Mouse (Mus musculus): ENCODE data around the gene Rap1b. TPM values are rescaled to one million over a fixed set of nuclear protein-coding genes. Genes with fewer than 3 reads are reported as not detected.

The Rap1b gene
- polyA plus RNA-seq, 1 experiment, result 38.2 TPM

DNA sequence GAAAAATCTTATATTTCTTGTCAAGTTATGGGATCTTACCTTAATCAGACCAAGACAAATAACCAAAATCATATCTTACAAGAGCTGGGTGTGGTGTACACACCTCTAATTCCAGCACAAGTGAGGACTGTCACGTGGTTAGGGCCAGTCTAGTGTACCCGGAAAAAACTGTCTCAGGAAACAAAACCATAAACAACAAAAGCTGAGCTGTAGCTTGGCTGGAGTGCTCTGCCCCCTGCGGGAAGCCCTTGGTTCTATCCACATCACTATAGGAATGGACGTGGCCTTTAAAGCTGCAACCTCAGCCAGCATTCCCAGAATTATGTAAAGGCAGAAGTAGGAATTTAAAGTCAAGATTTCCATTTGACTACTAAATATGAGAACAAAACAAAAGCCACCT is 21.7 kb downstream of the Rap1b start:
- Histone ChIP-seq H3K36me3 (ENCODE audit: control insufficient read depth, insufficient read depth, low read length) (peaks cover 5% of the 10 kb centered on the region), H3K27ac (ENCODE audit: insufficient read depth, low read depth, low read length) (no peak overlapping the region), H3K4me1 (ENCODE audit: control insufficient read depth, insufficient read depth, low read length) (peaks cover 28% of the 10 kb centered on the region), H3K4me3 (ENCODE audit: insufficient read depth, low read depth, low read length) (no peak overlapping the region), H3K27me3 (replicated peaks; ENCODE audit: control insufficient read depth, insufficient read depth, low read length) (no peaks in the 10 kb centered on the region)
- DNase-seq, result peak; percentile 28
- 55% methylated on average over 4 of the region's 4 CpGs for WGBS
- TF ChIP-seq POLR2A (IDR thresholded peaks at IDR 0.05; ENCODE audit: low read depth, low read length) (no peak), CTCF (conservative IDR thresholded peaks at IDR 0.05; ENCODE audit: insufficient read depth, insufficient read length, low read depth, low read length) (no peak)

DNA sequence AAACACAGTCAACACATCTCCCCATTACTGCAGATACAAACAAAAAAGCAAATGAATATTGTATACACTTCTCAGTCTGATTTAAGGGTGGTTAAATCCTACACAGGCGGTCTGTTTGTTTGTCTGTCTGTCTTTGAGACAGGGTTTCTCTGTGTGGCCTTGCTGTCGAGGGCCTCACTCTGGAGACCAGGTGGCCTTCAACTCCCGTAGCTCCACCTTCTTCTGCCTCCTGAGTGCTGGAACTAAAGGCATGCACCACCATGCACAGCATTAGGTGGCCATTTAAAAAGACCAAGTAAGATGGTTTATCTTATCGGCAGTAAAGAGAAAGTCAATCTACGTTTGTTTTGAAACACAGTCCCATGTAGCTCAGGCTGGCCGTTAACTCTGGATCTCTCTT is 22.5 kb downstream of the Rap1b start:
- WGBS, result 78% methylated on average over 6 of the region's 6 CpGs

DNA sequence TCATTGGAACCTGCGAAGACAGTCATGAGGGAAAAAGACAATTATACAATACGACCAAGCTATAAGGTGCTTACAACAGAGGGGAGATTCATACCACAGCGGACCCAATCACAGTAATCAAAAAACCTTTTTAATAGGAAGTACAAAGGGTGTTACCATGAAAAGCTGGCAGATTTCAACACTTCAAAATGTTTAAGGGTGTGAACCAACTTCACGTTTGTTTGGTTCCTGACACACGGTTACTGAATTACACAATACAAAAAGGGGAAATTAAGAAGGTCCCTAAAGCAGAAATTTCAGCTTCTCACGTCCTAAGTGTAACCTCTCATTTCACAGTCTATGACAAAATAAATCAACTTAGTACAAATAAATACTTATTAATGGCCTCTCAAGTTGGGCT is 27.2 kb downstream of the Rap1b start:
- TF ChIP-seq CTCF (conservative IDR thresholded peaks at IDR 0.05; ENCODE audit: insufficient read depth, insufficient read length, low read depth, low read length) (no peak), POLR2A (IDR thresholded peaks at IDR 0.05; ENCODE audit: low read depth, low read length) (no peak)
- WGBS, result 84% methylated on average over 6 of the region's 6 CpGs
- Histone ChIP-seq H3K4me3 (ENCODE audit: insufficient read depth, low read depth, low read length) (no peak overlapping the region), H3K27ac (ENCODE audit: insufficient read depth, low read depth, low read length) (no peak overlapping the region), H3K36me3 (ENCODE audit: control insufficient read depth, insufficient read depth, low read length) (peaks cover 20% of the 10 kb centered on the region), H3K27me3 (replicated peaks; ENCODE audit: control insufficient read depth, insufficient read depth, low read length) (no peaks in the 10 kb centered on the region), H3K4me1 (ENCODE audit: control insufficient read depth, insufficient read depth, low read length) (no peaks in the 10 kb centered on the region)
- no peak for DNase-seq

More for the DNA sequence above, 22.5 kb downstream of the Rap1b start:
- Histone ChIP-seq H3K27me3 (replicated peaks; ENCODE audit: control insufficient read depth, insufficient read depth, low read length) (no peaks in the 10 kb centered on the region), H3K27ac (ENCODE audit: insufficient read depth, low read depth, low read length) (no peak overlapping the region), H3K4me3 (ENCODE audit: insufficient read depth, low read depth, low read length) (no peak overlapping the region), H3K4me1 (ENCODE audit: control insufficient read depth, insufficient read depth, low read length) (peaks cover 23% of the 10 kb centered on the region), H3K36me3 (ENCODE audit: control insufficient read depth, insufficient read depth, low read length) (peaks cover 8% of the 10 kb centered on the region)
- DNase-seq, result no peak
- TF ChIP-seq CTCF (conservative IDR thresholded peaks at IDR 0.05; ENCODE audit: insufficient read depth, insufficient read length, low read depth, low read length), result no peak
- no peak for TF ChIP-seq POLR2A (IDR thresholded peaks at IDR 0.05; ENCODE audit: low read depth, low read length)

DNA sequence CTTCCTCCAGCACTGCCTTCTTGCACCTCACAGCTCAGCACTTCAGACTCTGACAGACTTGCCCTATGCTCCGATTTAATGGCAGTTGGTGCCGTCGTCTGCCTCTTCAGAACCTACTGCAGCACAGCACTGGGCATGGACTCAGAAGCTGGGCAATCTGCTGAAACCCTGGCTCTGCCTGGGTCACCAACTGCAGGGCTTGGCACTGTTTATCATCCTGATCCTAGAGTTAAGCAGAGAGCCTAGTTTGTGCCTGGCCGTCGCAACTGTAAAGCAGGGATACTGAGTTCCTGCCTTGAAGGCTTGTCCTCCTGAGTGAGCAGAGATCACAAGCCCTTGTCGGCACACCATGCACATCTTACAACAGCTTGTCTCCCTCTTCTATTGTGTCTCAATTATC is 29.1 kb downstream of the Rap1b start:
- Histone ChIP-seq H3K4me1 (ENCODE audit: control insufficient read depth, insufficient read depth, low read length) (no peaks in the 10 kb centered on the region), H3K36me3 (ENCODE audit: control insufficient read depth, insufficient read depth, low read length) (peaks cover 18% of the 10 kb centered on the region), H3K27me3 (replicated peaks; ENCODE audit: control insufficient read depth, insufficient read depth, low read length) (no peaks in the 10 kb centered on the region), H3K4me3 (ENCODE audit: insufficient read depth, low read depth, low read length) (no peak overlapping the region), H3K27ac (ENCODE audit: insufficient read depth, low read depth, low read length) (no peak overlapping the region)
- TF ChIP-seq POLR2A (IDR thresholded peaks at IDR 0.05; ENCODE audit: low read depth, low read length) (no peak), CTCF (conservative IDR thresholded peaks at IDR 0.05; ENCODE audit: insufficient read depth, insufficient read length, low read depth, low read length) (no peak)
- no peak for DNase-seq
- 89% methylated on average over 6 of the region's 6 CpGs for WGBS

DNA sequence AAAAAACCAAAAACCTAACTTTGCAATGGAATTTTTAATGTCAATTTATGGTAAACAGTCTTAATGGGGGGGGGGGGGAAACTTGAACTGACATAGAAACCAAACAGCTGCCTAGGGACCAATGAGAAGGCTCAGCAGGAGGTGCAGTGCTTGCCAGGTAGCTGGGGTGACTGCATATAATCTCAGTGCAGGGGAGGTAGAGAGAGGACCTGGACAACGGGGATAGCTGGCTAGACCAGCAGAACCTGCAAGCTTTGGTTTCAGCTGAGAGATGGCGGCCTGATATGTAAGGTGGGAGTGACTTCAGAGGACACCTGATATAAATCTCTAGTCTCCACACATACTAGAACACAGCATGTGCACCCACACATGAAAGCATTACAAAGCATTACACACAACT is 33.3 kb downstream of the Rap1b start:
- Histone ChIP-seq H3K27ac (ENCODE audit: insufficient read depth, low read depth, low read length) (no peak overlapping the region), H3K36me3 (ENCODE audit: control insufficient read depth, insufficient read depth, low read length) (peaks cover 11% of the 10 kb centered on the region), H3K4me3 (ENCODE audit: insufficient read depth, low read depth, low read length) (no peak overlapping the region), H3K4me1 (ENCODE audit: control insufficient read depth, insufficient read depth, low read length) (no peaks in the 10 kb centered on the region), H3K27me3 (replicated peaks; ENCODE audit: control insufficient read depth, insufficient read depth, low read length) (no peaks in the 10 kb centered on the region)
- TF ChIP-seq POLR2A (IDR thresholded peaks at IDR 0.05; ENCODE audit: low read depth, low read length), result no peak
- TF ChIP-seq CTCF (conservative IDR thresholded peaks at IDR 0.05; ENCODE audit: insufficient read depth, insufficient read length, low read depth, low read length), result no peak
- 85% methylated on average over 2 of the region's 2 CpGs for WGBS
- DNase-seq, result no peak

DNA sequence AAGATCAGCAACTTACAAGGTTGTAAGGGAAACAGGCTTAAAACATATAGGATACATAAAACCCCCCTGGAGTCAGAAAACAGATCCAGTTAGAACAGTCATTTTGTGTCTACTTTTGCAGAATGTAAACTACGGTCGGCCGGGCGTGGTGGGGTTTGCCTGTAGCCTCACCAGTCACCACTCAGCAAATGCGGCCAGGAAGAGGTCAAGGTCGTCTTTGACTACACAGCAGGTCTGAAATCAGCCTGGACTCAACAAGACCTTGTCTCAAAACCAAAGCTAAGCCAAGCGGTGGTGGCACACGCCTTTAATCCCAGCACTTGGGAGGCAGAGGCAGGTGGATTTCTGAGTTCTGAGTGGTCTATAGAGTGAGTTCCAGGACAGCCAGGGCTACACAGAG is 34.3 kb downstream of the Rap1b start:
- Histone ChIP-seq H3K36me3 (ENCODE audit: control insufficient read depth, insufficient read depth, low read length) (peaks cover 5% of the 10 kb centered on the region; the same call in 1 of the 2 replicates), H3K27ac (ENCODE audit: insufficient read depth, low read depth, low read length) (no peak overlapping the region), H3K4me1 (ENCODE audit: control insufficient read depth, insufficient read depth, low read length) (no peaks in the 10 kb centered on the region), H3K4me3 (ENCODE audit: insufficient read depth, low read depth, low read length) (no peak overlapping the region), H3K27me3 (replicated peaks; ENCODE audit: control insufficient read depth, insufficient read depth, low read length) (no peaks in the 10 kb centered on the region)
- DNase-seq, result no peak
- TF ChIP-seq CTCF (conservative IDR thresholded peaks at IDR 0.05; ENCODE audit: insufficient read depth, insufficient read length, low read depth, low read length) (no peak), POLR2A (IDR thresholded peaks at IDR 0.05; ENCODE audit: low read depth, low read length) (no peak)
- 87% methylated on average over 8 of the region's 8 CpGs for WGBS

DNA sequence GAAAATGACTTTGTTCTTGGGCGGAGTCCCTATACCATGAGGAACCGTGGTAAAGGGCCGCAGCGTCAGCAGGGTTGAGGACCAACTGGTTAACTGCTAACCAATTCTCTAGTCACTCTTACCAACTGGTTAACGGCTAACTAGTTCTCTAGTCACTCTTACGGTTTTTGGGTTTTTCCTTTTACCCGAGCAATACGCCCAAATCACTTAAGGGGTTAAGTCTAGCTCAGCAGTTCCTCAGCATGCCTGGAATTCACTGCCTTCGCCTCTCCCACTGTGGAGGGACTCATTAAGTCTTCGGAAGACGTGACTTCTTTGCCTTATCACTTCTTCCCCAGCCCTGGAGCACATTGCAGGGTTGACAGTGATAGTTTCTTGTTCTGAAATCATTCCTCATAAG is 35.3 kb downstream of the Rap1b start:
- no peak for TF ChIP-seq CTCF (conservative IDR thresholded peaks at IDR 0.05; ENCODE audit: insufficient read depth, insufficient read length, low read depth, low read length)
- TF ChIP-seq POLR2A (IDR thresholded peaks at IDR 0.05; ENCODE audit: low read depth, low read length), result no peak
- H3K27me3 ChIP-seq (replicated peaks; ENCODE audit: control insufficient read depth, insufficient read depth, low read length), result no peaks in the 10 kb centered on the region
- WGBS, result 83% methylated on average over 11 of the region's 11 CpGs
- no peaks in the 10 kb centered on the region for H3K4me1 ChIP-seq (ENCODE audit: control insufficient read depth, insufficient read depth, low read length)
- DNase-seq, result no peak
- H3K4me3 ChIP-seq (ENCODE audit: insufficient read depth, low read depth, low read length), result no peak overlapping the region
- no peak overlapping the region for H3K27ac ChIP-seq (ENCODE audit: insufficient read depth, low read depth, low read length)
- peaks cover 3% of the 10 kb centered on the region; the same call in 1 of the 2 replicates for H3K36me3 ChIP-seq (ENCODE audit: control insufficient read depth, insufficient read depth, low read length)

DNA sequence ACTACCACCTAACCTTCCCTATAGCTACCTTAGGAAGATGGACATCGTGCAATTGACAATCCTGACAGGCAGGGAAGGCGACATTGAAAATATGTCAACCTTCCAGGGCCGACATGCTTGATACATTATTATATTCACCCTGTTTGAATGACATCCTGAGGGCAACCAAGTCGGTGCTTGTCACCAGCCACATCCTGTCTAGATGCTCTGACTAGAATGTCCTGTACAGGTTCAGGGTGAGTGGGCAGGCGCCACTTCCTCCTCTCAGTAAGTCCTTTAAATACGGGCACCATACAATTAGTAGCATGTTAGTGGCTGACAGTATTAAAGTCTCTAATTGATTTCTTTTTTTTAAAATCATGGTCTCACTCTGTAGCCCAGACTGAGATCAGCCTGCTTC is 37.8 kb downstream of the Rap1b start:
- TF ChIP-seq CTCF (conservative IDR thresholded peaks at IDR 0.05; ENCODE audit: insufficient read depth, insufficient read length, low read depth, low read length) (no peak), POLR2A (IDR thresholded peaks at IDR 0.05; ENCODE audit: low read depth, low read length) (no peak)
- H3K36me3 ChIP-seq (ENCODE audit: control insufficient read depth, insufficient read depth, low read length), result no peaks in the 10 kb centered on the region
- H3K27me3 ChIP-seq (replicated peaks; ENCODE audit: control insufficient read depth, insufficient read depth, low read length), result no peaks in the 10 kb centered on the region
- DNase-seq, result no peak
- WGBS, result 65% methylated on average over 6 of the region's 6 CpGs
- no peak overlapping the region for H3K4me3 ChIP-seq (ENCODE audit: insufficient read depth, low read depth, low read length)
- no peak overlapping the region for H3K27ac ChIP-seq (ENCODE audit: insufficient read depth, low read depth, low read length)
- no peaks in the 10 kb centered on the region for H3K4me1 ChIP-seq (ENCODE audit: control insufficient read depth, insufficient read depth, low read length)

Data from kidney, adult 2 months (tissue).